In the genomic region with DNA sequence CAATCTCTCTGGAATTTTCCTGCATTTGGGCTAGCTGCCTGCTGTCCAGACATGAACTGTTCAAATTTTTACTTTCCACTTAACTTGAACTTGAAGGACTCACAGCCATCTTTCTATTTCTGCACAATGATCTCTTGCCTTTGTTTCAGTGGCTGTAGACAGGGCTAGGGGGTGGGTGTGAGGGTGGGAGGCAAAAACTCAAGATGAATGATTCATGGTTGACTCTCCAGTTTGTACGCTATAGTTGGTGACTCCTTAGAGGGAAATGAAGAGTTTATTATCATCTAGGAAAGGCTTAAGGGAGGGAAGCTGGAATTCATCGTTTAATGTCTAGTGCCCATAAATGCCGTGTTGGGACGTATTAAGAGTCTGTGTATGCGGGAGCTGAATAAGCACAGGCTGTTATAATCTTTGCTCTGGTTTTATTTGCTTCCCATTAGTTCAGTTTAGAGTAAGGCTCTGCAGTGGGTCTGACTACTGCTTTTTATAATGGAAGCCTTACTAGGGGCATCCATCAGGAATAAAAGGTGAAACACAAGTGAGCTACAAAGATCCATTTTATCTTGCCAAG, we compare ENCODE assay signal across 15 mouse cellular contexts. TPM values are rescaled to one million over a fixed set of nuclear protein-coding genes. Genes with fewer than 3 reads are reported as not detected.
A peak's percentile ranks its signal among the peaks of the same experiment; 100 is the strongest.
DNase-seq lines count a peak whose midpoint lies in the region; ATAC-seq and TF ChIP-seq lines count a peak whose summit lies in the region.
"Had no signal": no experiment of that assay in that cellular context is flagged by ENCODE, and none has a peak within 500 bp of the region (broad histone marks: within the 10 kb centered on the region; RNA-seq: fewer than 3 reads in every experiment).

No protein-coding gene starts in this region.

- no peak for TF ChIP-seq POLR2A in CH12.LX (IDR thresholded peaks at IDR 0.05; ENCODE audit: low read depth, low read length)

- dilution Hi-C loops in CH12.LX (cut with MboI; ENCODE audit: extremely low pct_ligation_motif_present, extremely low pct_unique_long_range_greater_than_20kb, low sequenced_read_pairs) = no loop called here

- TF ChIP-seq RAD21 in CH12.LX (IDR thresholded peaks at IDR 0.05; ENCODE audit: low read depth, low read length) = no peak

- H3K27me3 ChIP-seq in heart, embryonic 14.5 days (ENCODE audit: control insufficient read depth, insufficient read depth, low read length) = no peaks in the 10 kb centered on the region
- H3K27me3 ChIP-seq in kidney, postnatal 0 days (ENCODE audit: insufficient read depth, low read length) = no peaks in the 10 kb centered on the region
- no peaks in the 10 kb centered on the region for H3K27me3 ChIP-seq in CH12.LX (replicated peaks)
- H3K27me3 ChIP-seq in hindbrain, embryonic 15.5 days = no peaks in the 10 kb centered on the region
- H3K27me3 ChIP-seq: limb, embryonic 15.5 days had no signal

- peaks cover 8% of the 10 kb centered on the region for H3K79me2 ChIP-seq in CH12.LX (replicated peaks; ENCODE audit: control insufficient read depth, extremely low read depth, insufficient read depth, poor library complexity, severe bottlenecking)

- no peak overlapping the region for H3K4me2 ChIP-seq in heart, embryonic 14.5 days (ENCODE audit: low read length)
- H3K4me2 ChIP-seq in kidney, postnatal 0 days (ENCODE audit: low read length) = no peak overlapping the region
- peak overlapping the region; percentile 87 for H3K4me2 ChIP-seq in CH12.LX (ENCODE audit: insufficient read depth, low read depth, poor library complexity, severe bottlenecking)
- no peak overlapping the region for H3K4me2 ChIP-seq in hindbrain, embryonic 15.5 days
- H3K4me2 ChIP-seq: limb, embryonic 15.5 days had no signal

- no peaks in the 10 kb centered on the region for H3K9me3 ChIP-seq in heart, embryonic 14.5 days (ENCODE audit: control insufficient read depth, low read length)
- H3K9me3 ChIP-seq in kidney, postnatal 0 days (replicated peaks; ENCODE audit: low read length) = no peaks in the 10 kb centered on the region
- H3K9me3 ChIP-seq in CH12.LX (replicated peaks; ENCODE audit: low read length) = peaks cover 5% of the 10 kb centered on the region
- no peaks in the 10 kb centered on the region for H3K9me3 ChIP-seq in hindbrain, embryonic 15.5 days
- H3K9me3 ChIP-seq: limb, embryonic 15.5 days had no signal

- peak overlapping the region; percentile 38 to 51; a peak in 2 of 4 replicates for H3K27ac ChIP-seq in heart, embryonic 14.5 days (replicated peaks in 1 of 2; ENCODE audit: control insufficient read depth in 1 of 2, insufficient read depth in 1 of 2, low read depth in 2 of 2, low read length in 2 of 2)
- 0 out of 2 replicates have a peak overlapping the region, but pooled peaks have one; percentile 26 for H3K27ac ChIP-seq in kidney, postnatal 0 days
- peak overlapping the region; percentile 62 for H3K27ac ChIP-seq in CH12.LX (ENCODE audit: insufficient read depth, low read depth)
- H3K27ac ChIP-seq in hindbrain, embryonic 15.5 days (replicated peaks) = no peak overlapping the region
- H3K27ac ChIP-seq: limb, embryonic 15.5 days had no signal

- TF ChIP-seq CTCF in kidney, postnatal 0 days (IDR thresholded peaks at IDR 0.05; ENCODE audit: low read depth) = no peak
- TF ChIP-seq CTCF in CH12.LX (conservative IDR thresholded peaks at IDR 0.05 in 1 of 2, IDR thresholded peaks at IDR 0.05 in 1 of 2; ENCODE audit: low read depth in 2 of 2, low read length in 2 of 2) = no peak

- ATAC-seq in heart, embryonic 14.5 days (ENCODE audit: insufficient number of reproducible peaks, insufficient read depth, low FRiP score, low read depth) = no peak
- no peak for ATAC-seq in kidney, postnatal 0 days (replicated peaks; ENCODE audit: low FRiP score, low read depth)
- ATAC-seq in hindbrain, embryonic 15.5 days (ENCODE audit: low FRiP score, low read depth) = peak; percentile 51; the same call in 1 of the 2 replicates

- no peak overlapping the region for H3K4me3 ChIP-seq in heart, embryonic 14.5 days (ENCODE audit: control insufficient read depth in 1 of 2, insufficient read depth in 1 of 2, low read depth in 1 of 2, low read length in 2 of 2)
- no peak overlapping the region for H3K4me3 ChIP-seq in kidney, postnatal 0 days (replicated peaks; ENCODE audit: low read depth, low read length)
- H3K4me3 ChIP-seq in CH12.LX (replicated peaks in 1 of 3; ENCODE audit: low read depth in 2 of 3, low read length in 2 of 3, poor library complexity in 1 of 3) = no peak overlapping the region
- H3K4me3 ChIP-seq in hindbrain, embryonic 15.5 days = no peak overlapping the region
- H3K4me3 ChIP-seq: erythroblast, embryonic 14.5 days; limb, embryonic 15.5 days had no signal

- peaks cover 8 to 12% of the 10 kb centered on the region in 2 experiments for H3K4me1 ChIP-seq in heart, embryonic 14.5 days (ENCODE audit: control insufficient read depth in 2 of 2, insufficient read depth in 2 of 2, low read length in 2 of 2)
- H3K4me1 ChIP-seq in kidney, postnatal 0 days (replicated peaks; ENCODE audit: insufficient read depth, low read length) = no peaks in the 10 kb centered on the region
- peaks cover 11 to 58% of the 10 kb centered on the region in 2 experiments for H3K4me1 ChIP-seq in CH12.LX (ENCODE audit: control insufficient read depth in 1 of 2, insufficient read depth in 2 of 2)
- peaks cover 10% of the 10 kb centered on the region for H3K4me1 ChIP-seq in hindbrain, embryonic 15.5 days (replicated peaks)

- H3K9ac ChIP-seq in heart, embryonic 14.5 days (ENCODE audit: low read length) = no peak overlapping the region
- no peak overlapping the region for H3K9ac ChIP-seq in kidney, postnatal 0 days (ENCODE audit: low read depth, low read length)
- H3K9ac ChIP-seq in CH12.LX (ENCODE audit: insufficient read depth, low read depth) = peak overlapping the region; percentile 60
- H3K9ac ChIP-seq in hindbrain, embryonic 15.5 days = no peak overlapping the region
- H3K9ac ChIP-seq: forebrain, postnatal 0 days; limb, embryonic 15.5 days had no signal

- WGBS in heart, embryonic 14.5 days = 77% methylated on average over 5 of the region's 5 CpGs
- 43% methylated on average over 5 of the region's 5 CpGs for WGBS in kidney, postnatal 0 days
- 54% methylated on average over 5 of the region's 5 CpGs for WGBS in hindbrain, embryonic 15.5 days

- DNase-seq in heart, adult 18-20 months = no peak
- no peak for DNase-seq in kidney, postnatal 0 days (ENCODE audit: low spot score)
- DNase-seq in kidney, postnatal 36 days = no peak
- no peak for DNase-seq in CH12.LX (ENCODE audit: extremely low read depth)
- no peak for DNase-seq in spleen, postnatal 14 days (ENCODE audit: low spot score in 2 of 2)
- DNase-seq: adrenal gland, adult 8-10 months; cerebellum, postnatal 14 days; gastrocnemius, postnatal 36 days; right cerebral cortex, adult 18-20 months had no signal

- no peaks in the 10 kb centered on the region for H3K36me3 ChIP-seq in heart, embryonic 14.5 days (ENCODE audit: control insufficient read depth, insufficient read depth, low read length)
- H3K36me3 ChIP-seq in kidney, postnatal 0 days (ENCODE audit: insufficient read depth, low read length) = no peaks in the 10 kb centered on the region
- H3K36me3 ChIP-seq in CH12.LX (replicated peaks in 1 of 2; ENCODE audit: control insufficient read depth in 1 of 2, insufficient read depth in 1 of 2, low read length in 1 of 2) = no peaks in the 10 kb centered on the region
- no peaks in the 10 kb centered on the region for H3K36me3 ChIP-seq in hindbrain, embryonic 15.5 days
- H3K36me3 ChIP-seq: G1E; limb, embryonic 15.5 days had no signal

- no peak for TF ChIP-seq EP300 in CH12.LX (IDR thresholded peaks at IDR 0.05; ENCODE audit: low read length)

- in situ Hi-C loops in CH12.LX (cut with MboI; ENCODE audit: low pct_ligation_motif_present, low pct_unique_long_range_greater_than_20kb, low sequenced_read_pairs) = no loop called here

TF ChIP-seq in CH12.LX, 34 proteins besides CTCF, POLR2A, EP300 and RAD21:
- TF ChIP-seq PAX5 (IDR thresholded peaks at IDR 0.05; ENCODE audit: low read length) = no peak
- no peak for TF ChIP-seq HCFC1 (IDR thresholded peaks at IDR 0.05; ENCODE audit: low read depth, low read length)
- no peak for TF ChIP-seq ELF1 (IDR thresholded peaks at IDR 0.05; ENCODE audit: low read depth, low read length)
- 0 out of 2 replicates have a peak, but pooled peaks have one; percentile 25 for TF ChIP-seq SIN3A (IDR thresholded peaks at IDR 0.05; ENCODE audit: low read length)
- TF ChIP-seq IRF4 (IDR thresholded peaks at IDR 0.05; ENCODE audit: low read depth, low read length) = no peak

RNA-seq across cellular contexts. Expression of a gene that starts 5.6 kb away (rescaled TPM):
- 24.3 and 25.1 TPM in 2 replicates for polyA plus RNA-seq in heart, embryonic 14.5 days (2014; fragmentation: Nextera tagmentation; extraction: Ambion mirVana)
- 10 to 100 TPM; 20.2 to 29.6 TPM for total RNA-seq in heart, adult 18-20 months (2021)
- polyA plus RNA-seq in kidney, postnatal 0 days (2015; fragmentation: Nextera tagmentation; extraction: Ambion mirVana) = 15.9 and 18.8 TPM in 2 replicates
- total RNA-seq in CH12.LX (2012; rRNA removed) (79.6 and 115 TPM in 2 replicates), CH12.LX (2014; rRNA removed) (164 and 166 TPM in 2 replicates)
- polyA plus RNA-seq in CH12.LX (2012; ENCODE audit: insufficient read length, low read depth) = 161 and 162 TPM in 2 replicates
- polyA plus RNA-seq in hindbrain, embryonic 15.5 days (2015; fragmentation: Nextera tagmentation; extraction: Ambion mirVana) = 5.2 and 7.7 TPM in 2 replicates
- polyA plus RNA-seq: erythroblast, embryonic 14.5 days; G1E had no signal
